Mouse (Mus musculus): ENCODE data around the gene Ccdc92. TPM values are rescaled to one million over a fixed set of nuclear protein-coding genes. Genes with fewer than 3 reads are reported as not detected.

The Ccdc92 gene
- total RNA-seq, 2 experiments from 2014 or later, result 6.4 to 8.4 TPM

GRCm38 (mm10) chr5:124861463-124861862, 761 bp downstream of the Ccdc92 start:
- peak; percentile 35 to 42 for DNase-seq (ENCODE audit: low spot score in 2 of 2)

GRCm38 (mm10) chr5:124860013-124860412, 2.2 kb downstream of the Ccdc92 start:
- no peak for DNase-seq (ENCODE audit: low spot score in 2 of 2)

GRCm38 (mm10) chr5:124854202-124854601, 8.0 kb downstream of the Ccdc92 start:
- no peak for DNase-seq (ENCODE audit: low spot score in 2 of 2)

GRCm38 (mm10) chr5:124853079-124853478, 9.1 kb downstream of the Ccdc92 start:
- DNase-seq (ENCODE audit: low spot score in 2 of 2), result no peak

- DNase-seq (ENCODE audit: low spot score in 2 of 2), result no peak
Measured at GRCm38 (mm10) chr5:124852294-124852693, 9.9 kb downstream of the Ccdc92 start.

GRCm38 (mm10) chr5:124851572-124851971, 10.7 kb downstream of the Ccdc92 start:
- no peak for DNase-seq (ENCODE audit: low spot score in 2 of 2)

- no peak for DNase-seq (ENCODE audit: low spot score in 2 of 2)
Measured at GRCm38 (mm10) chr5:124848994-124849393, 13.2 kb downstream of the Ccdc92 start.

- no peak for DNase-seq (ENCODE audit: low spot score in 2 of 2)
Measured at GRCm38 (mm10) chr5:124847014-124847413, 15.2 kb downstream of the Ccdc92 start.

- no peak for DNase-seq (ENCODE audit: low spot score in 2 of 2)
Measured at GRCm38 (mm10) chr5:124844929-124845328, 17.3 kb downstream of the Ccdc92 start.

GRCm38 (mm10) chr5:124843386-124843785, 18.8 kb downstream of the Ccdc92 start:
- DNase-seq (ENCODE audit: low spot score in 2 of 2), result no peak

- no peak for DNase-seq (ENCODE audit: low spot score in 2 of 2)
Measured at GRCm38 (mm10) chr5:124840669-124841068, 21.6 kb downstream of the Ccdc92 start.

GRCm38 (mm10) chr5:124840202-124840601, 22.0 kb downstream of the Ccdc92 start:
- no peak for DNase-seq (ENCODE audit: low spot score in 2 of 2)

- no peak for DNase-seq (ENCODE audit: low spot score in 2 of 2)
Measured at GRCm38 (mm10) chr5:124836621-124837020, 25.6 kb downstream of the Ccdc92 start.

GRCm38 (mm10) chr5:124836075-124836474, 26.1 kb downstream of the Ccdc92 start:
- DNase-seq (ENCODE audit: low spot score in 2 of 2), result no peak

GRCm38 (mm10) chr5:124835218-124835617, 27.0 kb downstream of the Ccdc92 start:
- no peak for DNase-seq (ENCODE audit: low spot score in 2 of 2)

- DNase-seq (ENCODE audit: low spot score in 2 of 2), result no peak
Measured at GRCm38 (mm10) chr5:124830331-124830730, 31.9 kb downstream of the Ccdc92 start.

- no peak for DNase-seq (ENCODE audit: low spot score in 2 of 2)
Measured at GRCm38 (mm10) chr5:124822128-124822894, 39.9 kb downstream of the Ccdc92 start.

- DNase-seq (ENCODE audit: low spot score in 2 of 2), result no peak
Measured at GRCm38 (mm10) chr5:124817050-124817449, 45.2 kb downstream of the Ccdc92 start.

- no peak for DNase-seq (ENCODE audit: low spot score in 2 of 2)
Measured at GRCm38 (mm10) chr5:124814797-124815196, 47.4 kb downstream of the Ccdc92 start.

GRCm38 (mm10) chr5:124812466-124812865, 49.8 kb downstream of the Ccdc92 start:
- DNase-seq (ENCODE audit: low spot score in 2 of 2), result no peak

GRCm38 (mm10) chr5:124809708-124810366, 52.4 kb downstream of the Ccdc92 start:
- no peak for DNase-seq (ENCODE audit: low spot score in 2 of 2)

- DNase-seq (ENCODE audit: low spot score in 2 of 2), result no peak
Measured at GRCm38 (mm10) chr5:124792112-124792511, 70.1 kb downstream of the Ccdc92 start.

GRCm38 (mm10) chr5:124785650-124786049, 76.6 kb downstream of the Ccdc92 start:
- DNase-seq (ENCODE audit: low spot score in 2 of 2), result no peak

All from adrenal gland, adult 18-20 months (tissue).